Mouse (Mus musculus): Measurements from ENCODE around the gene Eif3g. TPM values are rescaled to one million over a fixed set of nuclear protein-coding genes. Genes with fewer than 3 reads are reported as not detected.

Eif3g gene
- polyA plus RNA-seq, 1 experiment: 223 TPM

GRCm38 (mm10) chr9:20887704-20888385 is 10.6 kb downstream of the Eif3g start, which contains the start of gene Ppan:
TSS of gene Ppan (plus strand) at chr9:20888175.
- Histone ChIP-seq H3K27me3 (ENCODE audit: control insufficient read depth, insufficient read depth, low read length) (no peaks in the 10 kb centered on the region), H3K36me3 (ENCODE audit: control insufficient read depth, insufficient read depth, low read length) (peaks cover 5% of the 10 kb centered on the region), H3K27ac (ENCODE audit: control insufficient read depth, insufficient read depth, low read depth, low read length) (peak within 1 kb of the TSS; percentile 99), H3K4me3 (ENCODE audit: control insufficient read depth, low read depth, low read length) (peak within 1 kb of the TSS; percentile 93), H3K4me1 (ENCODE audit: control insufficient read depth, insufficient read depth, low read length) (peaks cover 9% of the 10 kb centered on the region)
- TF ChIP-seq CTCF (IDR thresholded peaks at IDR 0.05; ENCODE audit: control insufficient read depth, insufficient read depth, insufficient replicate concordance, low read depth, low read length): no peak
- TF ChIP-seq POLR2A (IDR thresholded peaks at IDR 0.05; ENCODE audit: control insufficient read depth, low read depth, low read length): peak; percentile 98

DNA sequence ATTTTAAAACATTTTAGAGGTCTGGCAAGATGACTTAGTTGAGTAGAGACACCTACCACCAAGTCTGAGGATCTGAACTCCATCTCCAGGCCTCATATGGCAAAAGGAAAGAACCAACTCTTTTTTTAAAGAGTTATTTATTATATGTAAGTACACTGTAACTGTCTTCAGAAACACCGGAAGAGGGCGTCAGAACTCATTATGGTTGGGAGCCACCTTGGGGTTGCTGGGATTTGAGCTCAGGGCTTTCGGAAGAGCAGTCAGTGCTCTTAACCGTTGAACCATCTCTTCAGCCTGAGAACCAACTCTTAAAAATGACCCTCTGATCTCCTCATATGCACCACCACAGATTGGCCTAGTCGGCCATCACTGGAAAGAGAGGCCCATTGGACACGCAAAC is 11.2 kb downstream of the Eif3g start:
- no peak for TF ChIP-seq POLR2A (IDR thresholded peaks at IDR 0.05; ENCODE audit: control insufficient read depth, low read depth, low read length)
- TF ChIP-seq CTCF (IDR thresholded peaks at IDR 0.05; ENCODE audit: control insufficient read depth, insufficient read depth, insufficient replicate concordance, low read depth, low read length): no peak
- Histone ChIP-seq H3K4me3 (ENCODE audit: control insufficient read depth, low read depth, low read length) (peak overlapping the region; percentile 82), H3K4me1 (ENCODE audit: control insufficient read depth, insufficient read depth, low read length) (peaks cover 9% of the 10 kb centered on the region), H3K27ac (ENCODE audit: control insufficient read depth, insufficient read depth, low read depth, low read length) (peak overlapping the region; percentile 90), H3K36me3 (ENCODE audit: control insufficient read depth, insufficient read depth, low read length) (peaks cover 4% of the 10 kb centered on the region), H3K27me3 (ENCODE audit: control insufficient read depth, insufficient read depth, low read length) (no peaks in the 10 kb centered on the region)

GRCm38 (mm10) chr9:20886563-20886962 is 11.9 kb downstream of the Eif3g start:
- Histone ChIP-seq H3K4me3 (ENCODE audit: control insufficient read depth, low read depth, low read length) (peak overlapping the region; percentile 43), H3K27ac (ENCODE audit: control insufficient read depth, insufficient read depth, low read depth, low read length) (0 out of 2 replicates have a peak overlapping the region, but pooled peaks have one; percentile 30), H3K4me1 (ENCODE audit: control insufficient read depth, insufficient read depth, low read length) (peaks cover 9% of the 10 kb centered on the region), H3K36me3 (ENCODE audit: control insufficient read depth, insufficient read depth, low read length) (peaks cover 3% of the 10 kb centered on the region), H3K27me3 (ENCODE audit: control insufficient read depth, insufficient read depth, low read length) (no peaks in the 10 kb centered on the region)
- TF ChIP-seq CTCF (IDR thresholded peaks at IDR 0.05; ENCODE audit: control insufficient read depth, insufficient read depth, insufficient replicate concordance, low read depth, low read length) (no peak), POLR2A (IDR thresholded peaks at IDR 0.05; ENCODE audit: control insufficient read depth, low read depth, low read length) (no peak)

GRCm38 (mm10) chr9:20879097-20879792 is 19.2 kb downstream of the Eif3g start, which contains the start of gene Angptl6:
TSS of gene Angptl6 (minus strand) at chr9:20879727.
- peak within 1 kb of the TSS; percentile 85 for H3K27ac ChIP-seq (ENCODE audit: control insufficient read depth, insufficient read depth, low read depth, low read length)
- peak within 1 kb of the TSS; percentile 71 for H3K4me3 ChIP-seq (ENCODE audit: control insufficient read depth, low read depth, low read length)
- H3K36me3 ChIP-seq (ENCODE audit: control insufficient read depth, insufficient read depth, low read length): no peaks in the 10 kb centered on the region
- H3K27me3 ChIP-seq (ENCODE audit: control insufficient read depth, insufficient read depth, low read length): no peaks in the 10 kb centered on the region
- peaks cover 7% of the 10 kb centered on the region for H3K4me1 ChIP-seq (ENCODE audit: control insufficient read depth, insufficient read depth, low read length)
- no peak for TF ChIP-seq CTCF (IDR thresholded peaks at IDR 0.05; ENCODE audit: control insufficient read depth, insufficient read depth, insufficient replicate concordance, low read depth, low read length)
- TF ChIP-seq POLR2A (IDR thresholded peaks at IDR 0.05; ENCODE audit: control insufficient read depth, low read depth, low read length): no peak

DNA sequence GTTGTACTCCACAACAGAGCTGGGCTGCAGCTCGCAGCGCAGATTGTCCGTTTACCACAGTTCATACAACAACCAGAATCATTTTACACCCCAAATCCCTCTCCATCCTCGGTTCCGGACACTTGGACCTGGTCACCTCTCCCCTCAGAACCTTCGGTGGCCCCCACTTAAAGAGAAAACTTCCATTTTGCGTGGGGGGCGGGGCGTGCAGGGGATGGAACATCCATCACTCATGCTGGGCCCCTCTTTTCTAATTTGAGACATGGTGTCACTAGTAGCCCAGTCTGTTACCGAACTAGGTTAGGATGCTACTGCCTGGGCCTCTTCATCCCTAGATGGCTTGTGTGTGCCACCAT is 19.7 kb downstream of the Eif3g start:
- H3K36me3 ChIP-seq (ENCODE audit: control insufficient read depth, insufficient read depth, low read length): no peaks in the 10 kb centered on the region
- H3K27me3 ChIP-seq (ENCODE audit: control insufficient read depth, insufficient read depth, low read length): no peaks in the 10 kb centered on the region
- peak overlapping the region; percentile 71 for H3K4me3 ChIP-seq (ENCODE audit: control insufficient read depth, low read depth, low read length)
- TF ChIP-seq CTCF (IDR thresholded peaks at IDR 0.05; ENCODE audit: control insufficient read depth, insufficient read depth, insufficient replicate concordance, low read depth, low read length) (no peak), POLR2A (IDR thresholded peaks at IDR 0.05; ENCODE audit: control insufficient read depth, low read depth, low read length) (no peak)
- peak overlapping the region; percentile 85 for H3K27ac ChIP-seq (ENCODE audit: control insufficient read depth, insufficient read depth, low read depth, low read length)
- peaks cover 7% of the 10 kb centered on the region for H3K4me1 ChIP-seq (ENCODE audit: control insufficient read depth, insufficient read depth, low read length)

DNA sequence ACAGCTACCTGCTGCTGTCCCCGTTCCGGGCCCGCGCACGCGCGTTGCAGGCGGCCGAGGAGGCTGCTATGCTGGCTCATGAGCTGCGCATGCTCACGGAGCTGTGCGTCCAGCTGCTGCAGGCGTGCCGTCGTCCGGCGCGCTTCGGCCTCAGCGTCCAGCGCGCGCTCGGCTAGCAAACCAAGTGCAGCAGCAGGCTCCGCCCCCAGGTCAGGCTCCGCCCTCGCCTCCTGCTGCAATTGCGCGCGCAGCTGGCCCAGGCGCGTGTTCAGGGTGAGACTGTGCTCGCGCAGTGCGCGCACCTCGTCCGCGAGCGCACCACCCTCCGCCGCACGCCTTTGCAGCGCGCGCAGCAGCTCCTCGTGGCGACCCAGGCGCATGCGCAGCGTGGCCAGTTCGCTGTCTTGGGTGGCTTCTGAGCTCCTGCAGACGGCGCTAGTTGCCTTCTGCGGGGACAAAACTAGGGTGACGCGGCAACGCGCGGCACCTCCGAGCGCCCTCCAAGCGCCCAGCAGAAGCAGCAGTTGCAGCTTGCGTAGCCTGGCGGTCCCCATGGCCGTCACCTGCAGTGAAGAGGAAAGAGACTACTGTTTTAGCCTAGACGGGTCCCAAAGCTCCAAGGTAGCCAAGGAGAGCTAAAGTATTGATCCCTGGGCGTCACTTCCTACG is 20.2 kb downstream of the Eif3g start:
- Histone ChIP-seq H3K27ac (ENCODE audit: control insufficient read depth, insufficient read depth, low read depth, low read length) (peak overlapping the region; percentile 85), H3K36me3 (ENCODE audit: control insufficient read depth, insufficient read depth, low read length) (no peaks in the 10 kb centered on the region), H3K27me3 (ENCODE audit: control insufficient read depth, insufficient read depth, low read length) (no peaks in the 10 kb centered on the region), H3K4me1 (ENCODE audit: control insufficient read depth, insufficient read depth, low read length) (peaks cover 7% of the 10 kb centered on the region), H3K4me3 (ENCODE audit: control insufficient read depth, low read depth, low read length) (peak overlapping the region; percentile 71)
- TF ChIP-seq POLR2A (IDR thresholded peaks at IDR 0.05; ENCODE audit: control insufficient read depth, low read depth, low read length): peak; percentile 73
- TF ChIP-seq CTCF (IDR thresholded peaks at IDR 0.05; ENCODE audit: control insufficient read depth, insufficient read depth, insufficient replicate concordance, low read depth, low read length): peak; percentile 60; the same call in 1 of the 2 replicates

All from testis, adult 2 months (tissue).